Mouse (Mus musculus) ES-Bruce4 (cell line): ENCODE results near the gene Nifk.

Source experiments
- CTCF ChIP-seq: IDR thresholded peaks from one replicate; pipeline ENCODE4 v1.8.1; 2011; ENCODE audit warnings: low read depth, low read length
- EP300 ChIP-seq: IDR thresholded peaks from 2 replicates; pipeline ENCODE4 v1.6.1; 2011; ENCODE audit warnings: low read depth, low read length; ENCODE audit not compliant: insufficient read depth
- POLR2A ChIP-seq: IDR thresholded peaks from one replicate; pipeline ENCODE4 v1.8.1; 2011; ENCODE audit warnings: low read length; ENCODE audit not compliant: insufficient read depth

GRCm38 (mm10) chr1:118367970-118368369 lies 46.3 kb downstream of the Nifk start:
- TF ChIP-seq POLR2A (no peak), CTCF (no peak), EP300 (no peak)
